Mouse (Mus musculus) midbrain, postnatal 0 days (tissue): ENCODE data around the gene Fbxo34. TPM values are rescaled to one million over a fixed set of nuclear protein-coding genes. Genes with fewer than 3 reads are reported as not detected.
"Not testable (repeated sequence)": the region's sequence is repeated elsewhere in the genome, so short reads cannot be mapped to it uniquely, and the experiment has no call there.

Experiments
- ATAC-seq: fragments of 200-750 bp; cut with Nextera tagmentation; 2 replicates; pipeline ENCODE4 v1.8.0; 2017; ENCODE audit warnings: moderate number of reproducible peaks, mild to moderate bottlenecking, moderate TSS enrichment, moderate library complexity; ENCODE audit not compliant: low FRiP score
- DNase-seq: peaks from one replicate; pipeline ENCODE4 v3.0.0-alpha.2; 2015; ENCODE audit warnings: low spot score
- H3K27ac ChIP-seq: fragments of 300-500 bp; sonication (generic); 2 replicates; pipeline ENCODE4 v1.5.1; 2014; ENCODE audit warnings: low read depth, mild to moderate bottlenecking, low read length, mixed read lengths
- H3K27me3 ChIP-seq: fragments of 300-500 bp; sonication (generic); 2 replicates; pipeline ENCODE4 v1.6.1; 2014; ENCODE audit warnings: low read length, control low read depth, mixed read lengths; ENCODE audit not compliant: insufficient read depth
- H3K36me3 ChIP-seq: fragments of 300-500 bp; sonication (generic); 2 replicates; pipeline ENCODE4 v1.6.1; 2014; ENCODE audit warnings: low read length, control low read depth, mixed read lengths; ENCODE audit not compliant: insufficient read depth
- H3K4me1 ChIP-seq: fragments of 300-500 bp; sonication (generic); 2 replicates; pipeline ENCODE4 v1.6.1; 2014; ENCODE audit warnings: mild to moderate bottlenecking, control low read depth, antibody characterized with exemption, low read length, mixed read lengths; ENCODE audit not compliant: insufficient read depth
- H3K4me2 ChIP-seq: fragments of 300-500 bp; sonication (generic); 2 replicates; pipeline ENCODE4 v1.6.1; 2014; ENCODE audit warnings: low read depth, mild to moderate bottlenecking, low read length, mixed read lengths; ENCODE audit not compliant: poor library complexity, severe bottlenecking
- H3K4me3 ChIP-seq: fragments of 300-500 bp; sonication (generic); 2 replicates; pipeline ENCODE4 v1.5.1; 2014; ENCODE audit warnings: low read depth, mild to moderate bottlenecking, low read length, moderate library complexity
- H3K9ac ChIP-seq: fragments of 300-500 bp; sonication (generic); replicated peaks from 2 replicates; pipeline ENCODE4 v1.6.1; 2014; ENCODE audit warnings: mild to moderate bottlenecking, low read length, moderate library complexity, mixed read lengths; ENCODE audit not compliant: poor library complexity, severe bottlenecking
- H3K9me3 ChIP-seq: fragments of 300-500 bp; sonication (generic); 2 replicates; pipeline ENCODE4 v1.6.1; 2016; ENCODE audit warnings: low read length, control low read depth
- CTCF ChIP-seq: IDR thresholded peaks from 2 replicates; pipeline ENCODE4 v1.5.1; 2016; ENCODE audit warnings: antibody characterized with exemption, mild to moderate bottlenecking
- WGBS: fragments of 180-500 bp; shearing (Covaris S2); extraction: QIAGEN DNeasy Blood & Tissue Kit; methylation state at CpG from one replicate; pipeline ENCODE4 v1.1.7; 2014; 5-methylcytosine and 5-hydroxymethylcytosine counted together
- polyA plus RNA-seq: library from polyadenylated mRNA; unstranded; fragments of >200 nt; fragmentation: Nextera tagmentation; extraction: Ambion mirVana; gene quantifications from 2 replicates; pipeline ENCODE4 v1.2.1, GENCODE M21; 2015
- total RNA-seq: library from RNA; depleted of rRNA; stranded (reverse); fragments of >200 nt; gene quantifications from 2 replicates; pipeline ENCODE4 v1.2.3, GENCODE M21; 2014

Fbxo34 gene
- total and polyA plus RNA-seq, 2 experiments from 2014 or later: 29.9 to 36.5 TPM

GRCm38 (mm10) chr14:47525374-47525773 is 75.2 kb downstream of the Fbxo34 start:
- no peaks in the 10 kb centered on the region for H3K4me1 ChIP-seq
- H3K4me2 ChIP-seq: no peak overlapping the region
- TF ChIP-seq CTCF: no peak
- no peak overlapping the region for H3K27ac ChIP-seq
- 0 out of 2 replicates have a peak, but pooled peaks cover 4% of the 10 kb centered on the region for H3K36me3 ChIP-seq
- no peak overlapping the region for H3K9ac ChIP-seq
- ATAC-seq (no peak), DNase-seq (no peak)
- 77% methylated on average over 8 of the region's 8 CpGs for WGBS
- no peaks in the 10 kb centered on the region for H3K27me3 ChIP-seq
- H3K4me3 ChIP-seq: no peak overlapping the region
- H3K9me3 ChIP-seq: no peaks in the 10 kb centered on the region

- DNase-seq: no peak
- no peak overlapping the region for H3K4me3 ChIP-seq
Measured at GRCm38 (mm10) chr14:47525861-47526260, 75.6 kb downstream of the Fbxo34 start.

GRCm38 (mm10) chr14:47527833-47528232 is 77.6 kb downstream of the Fbxo34 start:
- 0 out of 2 replicates have a peak, but pooled peaks cover 4% of the 10 kb centered on the region for H3K36me3 ChIP-seq
- H3K4me1 ChIP-seq: no peaks in the 10 kb centered on the region
- no peaks in the 10 kb centered on the region for H3K9me3 ChIP-seq
- no peak overlapping the region for H3K9ac ChIP-seq
- H3K4me3 ChIP-seq: no peak overlapping the region
- H3K4me2 ChIP-seq: no peak overlapping the region
- no peaks in the 10 kb centered on the region for H3K27me3 ChIP-seq
- DNase-seq (no peak), ATAC-seq (no peak)
- no peak for TF ChIP-seq CTCF
- 90% methylated on average over 2 of the region's 2 CpGs for WGBS
- H3K27ac ChIP-seq: no peak overlapping the region

More at GRCm38 (mm10) chr14:47525861-47526260, 75.6 kb downstream of the Fbxo34 start:
- TF ChIP-seq CTCF: no peak
- H3K9me3 ChIP-seq: no peaks in the 10 kb centered on the region
- H3K4me1 ChIP-seq: no peaks in the 10 kb centered on the region
- no peak overlapping the region for H3K4me2 ChIP-seq
- no peak for ATAC-seq
- no peaks in the 10 kb centered on the region for H3K27me3 ChIP-seq
- WGBS: 84% methylated on average over 5 of the region's 5 CpGs
- H3K27ac ChIP-seq: no peak overlapping the region
- 0 out of 2 replicates have a peak, but pooled peaks cover 4% of the 10 kb centered on the region for H3K36me3 ChIP-seq
- H3K9ac ChIP-seq: no peak overlapping the region

GRCm38 (mm10) chr14:47528293-47528692 is 78.1 kb downstream of the Fbxo34 start:
- H3K9ac ChIP-seq: no peak overlapping the region
- no peak for TF ChIP-seq CTCF
- no peaks in the 10 kb centered on the region for H3K4me1 ChIP-seq
- 86% methylated on average over 3 of the region's 3 CpGs for WGBS
- no peak for ATAC-seq
- no peaks in the 10 kb centered on the region for H3K9me3 ChIP-seq
- H3K4me2 ChIP-seq: no peak overlapping the region
- H3K4me3 ChIP-seq: no peak overlapping the region
- no peak overlapping the region for H3K27ac ChIP-seq
- H3K27me3 ChIP-seq: no peaks in the 10 kb centered on the region
- H3K36me3 ChIP-seq: 0 out of 2 replicates have a peak, but pooled peaks cover 4% of the 10 kb centered on the region
- no peak for DNase-seq

DNA sequence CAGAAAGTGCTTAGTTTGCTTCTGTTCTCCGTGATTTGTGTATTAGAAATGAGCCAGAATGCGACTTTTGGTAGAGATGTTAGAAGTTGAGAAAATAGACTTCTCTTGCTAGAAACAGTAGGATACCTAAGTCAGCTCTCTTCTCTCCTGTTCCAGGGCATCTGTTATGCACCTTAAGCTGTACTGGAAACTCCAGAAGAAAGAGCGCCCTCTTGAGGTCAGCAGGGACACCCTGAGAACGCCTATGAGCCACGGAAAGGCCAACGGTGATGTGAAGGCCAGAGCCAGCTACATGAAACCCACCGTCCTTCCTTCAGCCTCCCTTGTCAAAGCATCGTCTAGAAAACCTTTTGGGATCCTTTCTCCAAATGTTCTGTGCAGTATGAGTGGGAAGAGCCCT is 78.8 kb downstream of the Fbxo34 start:
- H3K27ac ChIP-seq: no peak overlapping the region
- H3K4me2 ChIP-seq: no peak overlapping the region
- H3K4me1 ChIP-seq: no peaks in the 10 kb centered on the region
- H3K9ac ChIP-seq: no peak overlapping the region
- TF ChIP-seq CTCF: peak; percentile 71
- H3K4me3 ChIP-seq: no peak overlapping the region
- DNase-seq (peak; percentile 74), ATAC-seq (no peak)
- 0 out of 2 replicates have a peak, but pooled peaks cover 4% of the 10 kb centered on the region for H3K36me3 ChIP-seq
- no peaks in the 10 kb centered on the region for H3K27me3 ChIP-seq
- no peaks in the 10 kb centered on the region for H3K9me3 ChIP-seq
- 39% methylated on average over 8 of the region's 8 CpGs for WGBS

GRCm38 (mm10) chr14:47529592-47529991 is 79.4 kb downstream of the Fbxo34 start:
- ATAC-seq, H3K36me3 ChIP-seq, H3K9me3 ChIP-seq, H3K27ac ChIP-seq, H3K9ac ChIP-seq, H3K4me2 ChIP-seq, H3K4me1 ChIP-seq, H3K27me3 ChIP-seq, H3K4me3 ChIP-seq, DNase-seq: not testable (repeated sequence)
- WGBS: 94% methylated on average over 9 of the region's 12 CpGs
